Mouse (Mus musculus) gastrocnemius, postnatal 10 days (tissue): ENCODE data around the gene Padi2. TPM values are rescaled to one million over a fixed set of nuclear protein-coding genes. Genes with fewer than 3 reads are reported as not detected.

Experiments
- DNase-seq: peaks from one replicate; pipeline ENCODE4 v3.0.0; 2021; ENCODE audit warnings: mixed read lengths
- total RNA-seq, 2 experiments: library from RNA; stranded (reverse); gene quantifications; 2 replicates each; pipeline ENCODE4 v1.2.3; 2021

The Padi2 gene
- total RNA-seq, 2 experiments from 2014 or later = 96.8 to 105 TPM

GRCm38 (mm10) chr4:140881026-140881670 is 25.0 kb upstream of the Padi2 start:
- peak; percentile 1 for DNase-seq

- DNase-seq = peak; percentile 27
Observed at GRCm38 (mm10) chr4:140881771-140882170, 24.4 kb upstream of the Padi2 start.

DNA sequence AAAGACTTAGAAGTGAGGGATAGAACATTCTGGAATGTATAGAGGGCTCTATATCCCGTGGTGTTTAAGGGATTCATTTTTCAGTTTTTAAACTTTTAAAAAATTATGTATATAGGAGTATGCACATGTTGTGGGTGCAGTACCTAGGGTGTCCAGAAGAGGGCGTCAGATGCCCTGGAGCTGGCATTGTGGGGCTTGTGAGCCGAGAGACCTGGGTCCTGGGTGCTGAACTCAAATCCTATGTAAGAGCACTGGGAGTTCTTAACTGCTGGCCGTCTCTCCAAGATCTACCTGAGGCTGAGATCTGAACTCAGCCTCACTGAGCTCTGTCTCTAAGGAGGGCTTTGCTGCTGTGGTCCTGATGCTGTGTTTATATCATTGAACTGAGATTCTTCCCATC is 23.8 kb upstream of the Padi2 start:
- DNase-seq = peak; percentile 5

GRCm38 (mm10) chr4:140882981-140883380 is 23.2 kb upstream of the Padi2 start:
- no peak for DNase-seq

- peak; percentile 32 for DNase-seq
Observed at GRCm38 (mm10) chr4:140883852-140884251, 22.3 kb upstream of the Padi2 start.

GRCm38 (mm10) chr4:140891525-140892162 is 14.5 kb upstream of the Padi2 start:
- DNase-seq = peak; percentile 1

DNA sequence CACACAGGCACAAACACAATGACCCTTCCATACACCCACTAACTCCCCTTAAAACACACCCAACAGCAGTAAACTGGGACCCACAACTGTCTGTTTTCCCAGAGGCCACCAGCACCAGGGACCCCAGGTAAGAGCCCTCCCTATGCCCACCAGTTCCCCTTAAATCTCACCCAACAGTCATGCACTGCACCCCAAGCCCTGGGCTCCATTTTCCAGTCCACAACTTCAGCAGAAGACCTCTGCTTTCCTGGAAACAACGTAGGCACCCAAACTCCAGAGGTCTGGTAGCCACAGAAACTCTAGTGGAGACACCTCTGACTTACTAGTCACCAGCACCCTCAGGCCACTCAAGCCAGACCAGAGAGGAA is 14.0 kb upstream of the Padi2 start:
- peak; percentile 1 for DNase-seq

GRCm38 (mm10) chr4:140904776-140905425 is 1.2 kb upstream of the Padi2 start:
- peak; percentile 8 for DNase-seq

- DNase-seq = peak; percentile 10
Observed at GRCm38 (mm10) chr4:140905426-140905871, 695 bp upstream of the Padi2 start.

DNA sequence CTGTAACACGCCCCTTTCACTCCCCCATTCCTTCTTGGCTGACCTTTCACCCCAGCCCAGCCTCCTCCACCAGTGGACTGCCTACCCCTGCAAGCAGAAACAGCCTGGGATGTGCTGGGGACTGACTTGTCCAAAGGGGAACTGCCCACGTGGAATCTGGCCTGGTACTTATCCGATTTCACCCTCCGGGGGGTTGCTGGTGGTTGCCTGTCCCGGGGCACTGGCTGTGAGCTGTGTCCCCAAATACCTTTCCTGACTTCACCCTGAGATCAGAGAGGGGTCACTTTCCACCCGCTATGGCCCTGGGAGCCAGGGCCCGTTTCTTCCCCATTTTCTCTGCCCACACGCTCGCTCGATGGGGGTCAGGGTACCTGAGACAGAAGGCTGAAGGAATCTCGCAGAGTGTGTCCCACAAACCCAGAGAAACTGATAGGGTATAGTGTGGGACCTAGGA is 710 bp downstream of the Padi2 start:
- DNase-seq = peak; percentile 19

DNA sequence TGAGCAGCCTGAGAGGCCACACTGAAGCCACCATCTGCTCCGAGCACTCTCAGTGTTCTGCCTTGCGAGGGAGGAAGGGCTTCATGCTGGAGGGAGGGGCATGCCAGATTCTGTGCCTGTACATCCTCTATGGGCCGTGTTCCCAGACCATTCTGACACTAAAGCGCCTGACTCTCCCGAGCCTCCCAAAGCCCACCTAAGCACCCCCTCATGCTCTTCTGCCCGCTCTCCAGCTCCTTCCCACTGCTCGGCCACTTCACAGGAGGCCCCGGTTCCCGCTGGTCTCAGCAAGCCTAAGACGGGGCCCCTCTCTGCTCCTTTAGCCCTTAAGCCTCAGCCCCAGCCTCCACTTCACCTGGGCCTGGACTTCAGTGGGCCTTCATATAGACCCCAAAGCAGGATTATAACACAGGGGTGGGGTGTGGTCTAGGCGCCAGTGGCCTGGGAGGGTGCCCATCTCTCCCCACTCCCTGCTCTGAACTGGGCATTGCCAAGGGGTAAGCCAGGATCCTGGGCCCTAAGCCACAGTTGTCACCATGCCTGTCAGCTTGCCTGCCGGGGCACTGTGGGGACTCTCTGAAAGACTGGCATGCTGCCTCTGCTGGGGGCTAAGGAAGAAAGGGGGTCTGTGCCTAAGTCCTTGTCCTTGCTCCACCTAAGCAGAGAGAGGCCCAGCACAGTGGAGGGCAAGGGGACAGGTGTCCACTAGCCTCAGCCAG is 1.3 kb downstream of the Padi2 start:
- DNase-seq = peak; percentile 26

DNA sequence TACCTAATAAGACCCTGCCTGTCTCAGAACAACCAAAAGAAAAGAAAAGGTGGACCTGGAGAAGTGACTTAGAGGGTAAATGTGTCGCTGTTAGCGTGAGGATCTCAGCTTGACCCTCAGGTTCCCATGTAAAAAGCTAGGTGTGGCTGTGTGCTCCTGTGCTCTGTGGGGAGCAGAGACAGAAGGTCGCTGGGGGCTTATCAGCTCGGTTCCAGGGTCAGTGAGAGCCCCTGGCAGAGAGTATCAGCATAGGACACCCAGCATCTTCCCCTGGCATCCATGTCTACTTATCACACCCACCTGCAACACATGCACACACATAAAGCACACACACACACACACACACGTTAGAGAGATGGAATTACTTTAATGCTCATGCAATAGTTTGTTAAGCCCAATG is 2.5 kb downstream of the Padi2 start:
- DNase-seq = peak; percentile 1

GRCm38 (mm10) chr4:140909536-140909935 is 3.4 kb downstream of the Padi2 start:
- peak; percentile 2 for DNase-seq

GRCm38 (mm10) chr4:140910661-140911310 is 4.6 kb downstream of the Padi2 start:
- peak; percentile 57 for DNase-seq

DNA sequence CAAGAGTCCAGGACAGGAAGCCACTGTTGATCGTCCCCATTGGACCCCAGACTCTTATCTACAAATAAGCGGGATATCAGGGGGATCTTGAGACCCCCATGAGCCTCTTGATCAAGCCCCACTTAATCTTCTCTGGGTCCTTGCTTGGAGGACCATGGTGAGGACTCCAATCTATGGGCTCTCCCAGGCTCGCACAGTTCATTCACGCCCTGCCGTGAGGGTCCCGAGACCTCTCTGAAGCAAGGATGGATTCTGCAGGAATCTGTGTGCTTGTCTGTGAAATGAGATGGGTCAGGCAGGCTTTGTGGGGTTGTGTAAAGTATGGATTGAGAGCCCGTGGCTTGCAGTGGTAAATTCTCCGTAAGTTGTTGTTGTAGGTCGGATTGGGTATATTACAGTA is 5.3 kb downstream of the Padi2 start:
- DNase-seq = peak; percentile 1

DNA sequence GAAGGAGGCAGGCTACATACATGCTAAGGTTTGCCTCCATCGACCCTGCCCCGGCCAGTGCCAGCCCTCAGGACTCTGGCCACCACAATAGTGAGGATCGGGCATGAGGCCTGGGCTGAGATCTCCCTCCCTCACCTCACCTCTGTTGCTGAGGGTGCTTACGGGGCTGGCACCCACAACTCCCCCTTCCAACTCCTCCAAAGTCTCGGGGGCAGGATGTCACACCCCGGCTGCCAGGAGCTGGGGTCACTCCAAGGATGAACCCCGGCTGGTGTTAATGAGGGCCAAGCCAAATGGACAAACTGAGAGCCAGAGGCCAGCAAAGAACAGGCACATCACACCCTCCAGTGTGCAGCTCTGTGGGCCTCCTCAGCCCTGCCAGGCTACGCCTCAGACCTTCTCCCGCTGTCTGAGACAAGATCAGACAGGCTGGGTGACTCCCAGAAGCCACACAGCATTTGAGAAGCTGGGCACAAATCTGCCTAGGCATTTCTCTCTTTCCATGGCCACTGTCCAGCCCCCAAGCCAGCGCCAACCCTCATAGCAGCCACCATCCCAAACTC is 6.2 kb downstream of the Padi2 start:
- DNase-seq = peak; percentile 6

DNA sequence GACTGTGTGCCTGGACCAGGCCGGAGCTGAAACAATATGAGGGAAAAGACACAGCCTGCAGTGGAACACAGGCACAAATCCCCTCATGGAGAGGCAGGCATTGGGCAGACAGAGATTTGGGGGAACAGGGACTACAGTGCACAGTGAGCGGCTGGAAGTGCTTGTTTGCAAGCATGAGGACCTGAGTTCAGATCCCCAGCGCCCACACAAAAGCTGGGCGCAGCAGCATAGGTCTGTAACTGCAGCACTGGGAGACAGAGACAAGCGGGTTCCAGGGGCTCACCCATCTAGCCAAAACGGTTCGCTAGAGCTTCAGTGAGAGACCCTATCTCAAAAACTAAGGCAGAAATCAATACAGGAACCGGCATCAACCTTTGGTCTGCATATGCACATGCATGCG is 7.4 kb downstream of the Padi2 start:
- peak; percentile 2 for DNase-seq

- DNase-seq = peak; percentile 15
Observed at GRCm38 (mm10) chr4:140914731-140915131, 8.6 kb downstream of the Padi2 start.

GRCm38 (mm10) chr4:140915235-140915634 is 9.1 kb downstream of the Padi2 start:
- DNase-seq = peak; percentile 4

GRCm38 (mm10) chr4:140916296-140916695 is 10.2 kb downstream of the Padi2 start:
- peak; percentile 4 for DNase-seq

DNA sequence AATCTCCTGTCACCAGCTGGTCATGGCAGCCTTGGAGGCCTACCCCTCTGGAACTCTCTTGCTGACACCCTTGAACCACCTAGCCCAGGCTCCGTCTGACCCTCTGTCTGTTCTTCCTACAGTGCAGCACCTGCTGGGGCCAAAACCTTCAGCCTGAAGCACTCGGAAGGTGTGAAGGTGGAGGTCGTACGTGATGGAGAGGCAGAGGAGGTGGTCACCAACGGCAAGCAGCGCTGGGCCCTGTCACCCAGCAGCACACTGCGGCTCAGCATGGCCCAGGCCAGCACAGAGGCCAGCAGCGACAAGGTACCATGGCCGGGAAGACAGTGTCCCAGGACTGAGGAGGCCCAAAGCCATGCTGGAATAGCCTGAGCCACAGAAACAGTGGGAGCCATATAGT is 11.3 kb downstream of the Padi2 start:
- peak; percentile 2 for DNase-seq
